Mouse (Mus musculus) gastrocnemius, postnatal 14 days (tissue): Measurements from ENCODE around the gene Dlgap1. TPM values are rescaled to one million over a fixed set of nuclear protein-coding genes. Genes with fewer than 3 reads are reported as not detected.

Experiments
- DNase-seq: peaks from one replicate; pipeline ENCODE4 v3.0.0; 2021; ENCODE audit warnings: mixed read lengths
- intact Hi-C: fragments of 180-260 bp; cut with DNase I; formaldehyde crosslinking; loops from one replicate; pipeline ENCODE4 v1.15.1; 2025; ENCODE audit warnings: low total_unique reads
- total RNA-seq, 2 experiments: library from RNA; stranded (reverse); gene quantifications; 2 replicates each; pipeline ENCODE4 v1.2.3; 2021

Dlgap1 gene
- total RNA-seq, 2 experiments from 2014 or later = 0.40 to 0.47 TPM

DNA sequence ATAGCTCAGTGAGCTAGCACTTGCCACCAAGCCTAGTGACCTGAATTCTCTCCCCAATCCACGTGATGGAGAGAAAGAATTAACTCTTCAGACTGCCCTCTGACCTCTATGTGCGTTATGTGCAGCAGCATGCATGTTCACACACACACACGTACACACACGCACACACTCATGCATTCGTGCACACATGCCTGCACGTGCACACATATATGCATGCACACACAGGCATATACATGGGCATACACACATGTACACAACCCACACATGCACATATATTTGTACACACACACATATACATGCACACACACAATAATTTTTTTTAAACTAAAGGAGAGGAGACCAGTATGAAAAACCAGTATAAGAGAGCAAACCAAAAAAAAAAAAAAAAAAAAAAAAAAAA is 465.7 kb downstream of the Dlgap1 start:
- no peak for DNase-seq
- intact Hi-C loops = loop anchor here (5.0 kb wide), 1 partner anchor 198 kb away; no protein-coding TSS in a partner anchor

DNA sequence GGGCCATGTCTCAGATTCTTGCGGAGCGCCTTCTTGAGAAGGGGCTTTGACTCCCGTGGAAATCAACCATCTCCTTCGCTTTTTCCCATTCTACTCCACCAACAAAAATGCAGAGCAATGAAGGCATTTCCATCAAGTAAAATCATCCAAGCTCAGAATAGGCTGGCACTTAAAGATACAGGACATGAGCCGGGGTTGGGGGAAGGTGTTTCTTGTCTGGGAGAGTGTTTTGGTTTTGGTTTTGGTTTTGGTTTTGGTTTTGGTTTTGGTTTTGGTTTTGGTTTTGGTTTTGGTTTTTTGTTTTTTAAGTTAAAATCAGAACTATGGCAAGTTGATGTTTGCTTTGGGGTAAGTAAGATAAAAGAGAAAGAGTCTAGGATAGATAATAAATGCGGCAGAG is 466.7 kb downstream of the Dlgap1 start:
- DNase-seq = no peak
- intact Hi-C loops = no loop called here

DNA sequence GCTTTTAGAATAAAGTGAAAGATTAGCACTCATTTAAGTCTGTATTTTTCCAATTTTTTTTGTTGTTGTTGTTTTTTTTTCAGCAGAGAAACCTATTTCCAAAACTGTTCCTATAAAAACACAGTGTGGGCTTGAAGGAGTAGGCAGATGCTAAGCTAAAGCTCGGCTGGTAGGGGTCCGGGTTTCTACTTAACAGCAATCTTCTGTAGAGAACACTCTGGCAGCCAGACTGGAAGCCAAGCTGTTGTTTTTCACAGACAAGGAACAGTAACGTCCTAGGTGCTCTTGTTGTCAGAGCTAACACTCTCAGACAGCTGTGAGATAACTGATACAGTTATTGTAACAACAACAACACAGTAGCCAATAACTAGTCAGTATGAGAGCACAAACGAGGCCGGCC is 468.4 kb downstream of the Dlgap1 start:
- intact Hi-C loops = no loop called here
- no peak for DNase-seq

DNA sequence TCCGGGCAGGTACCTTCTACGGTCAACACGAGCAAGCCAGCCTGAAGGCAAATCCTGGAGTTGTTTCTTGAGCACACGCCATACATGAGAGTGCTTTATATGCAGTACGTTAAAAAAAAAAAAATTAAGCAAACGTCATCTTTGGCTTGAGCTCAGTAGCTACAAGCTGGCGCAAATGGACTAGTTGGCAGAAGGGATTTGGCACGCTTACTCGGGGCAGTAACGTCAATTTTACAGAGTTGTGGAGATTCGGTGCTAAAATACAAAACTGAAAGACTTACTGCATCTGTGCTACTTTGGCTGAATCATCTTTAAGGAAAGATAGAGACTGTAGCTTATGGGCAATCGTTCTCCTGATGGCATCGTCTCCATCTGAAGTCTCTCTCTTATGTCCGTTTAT is 474.1 kb downstream of the Dlgap1 start:
- intact Hi-C loops = no loop called here
- no peak for DNase-seq

DNA sequence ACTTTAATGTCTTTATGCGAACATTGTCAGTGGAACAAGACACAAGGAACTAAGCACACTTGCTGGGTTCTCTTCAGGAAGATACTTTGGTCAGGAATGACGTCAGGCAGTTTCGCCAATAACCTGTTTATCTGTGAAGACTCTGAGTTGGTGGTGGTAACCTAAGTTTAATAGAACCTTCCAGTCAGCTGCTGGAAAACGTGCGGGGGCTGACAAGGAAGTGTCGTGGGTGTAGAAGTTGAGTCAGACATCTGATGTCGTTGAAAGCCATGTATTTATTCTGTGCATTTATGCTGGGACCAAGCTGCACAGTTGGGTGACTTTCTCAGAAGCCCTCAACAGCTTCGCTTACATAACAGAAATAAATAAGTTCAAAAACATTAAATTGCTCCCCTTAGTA is 477.6 kb downstream of the Dlgap1 start:
- no peak for DNase-seq
- intact Hi-C loops = no loop called here

DNA sequence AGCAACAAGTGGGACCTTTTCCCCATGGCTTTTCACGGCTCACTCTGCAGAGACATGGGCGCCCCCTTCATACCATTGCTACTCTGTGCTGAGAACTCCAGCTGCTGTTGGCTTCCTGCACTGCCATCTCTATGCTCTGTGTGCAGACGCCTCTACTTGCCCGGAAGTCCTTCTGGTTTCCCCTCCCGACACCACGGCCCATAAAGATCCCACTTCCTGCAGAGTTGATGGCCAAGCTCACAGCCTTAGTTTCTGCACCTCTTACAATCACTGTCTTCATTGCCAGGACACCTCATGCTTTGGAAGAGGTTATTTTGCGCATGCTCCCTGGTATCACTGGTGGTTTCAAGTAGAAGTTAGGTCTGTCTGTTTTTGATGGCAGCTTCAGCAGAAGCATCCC is 486.2 kb downstream of the Dlgap1 start:
- intact Hi-C loops = no loop called here
- no peak for DNase-seq

DNA sequence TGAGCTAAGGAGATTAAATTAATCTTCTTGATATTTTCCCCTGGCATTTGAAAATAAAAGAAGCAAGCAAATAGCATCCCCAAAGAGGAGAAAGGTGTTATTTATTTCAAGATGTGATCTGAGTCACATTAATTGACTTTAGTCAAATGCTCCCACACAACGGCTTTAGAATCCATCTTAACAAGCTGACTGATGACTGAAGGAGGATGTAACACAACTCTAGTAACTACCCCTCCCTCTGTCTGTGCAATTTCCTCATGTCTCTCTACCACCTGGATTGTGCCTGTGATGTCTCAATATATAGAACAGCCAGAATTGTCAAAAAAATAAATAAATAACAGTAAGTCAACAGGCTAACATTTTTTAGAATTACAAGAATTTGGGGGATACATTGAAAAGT is 488.2 kb downstream of the Dlgap1 start:
- intact Hi-C loops = no loop called here
- DNase-seq = no peak

DNA sequence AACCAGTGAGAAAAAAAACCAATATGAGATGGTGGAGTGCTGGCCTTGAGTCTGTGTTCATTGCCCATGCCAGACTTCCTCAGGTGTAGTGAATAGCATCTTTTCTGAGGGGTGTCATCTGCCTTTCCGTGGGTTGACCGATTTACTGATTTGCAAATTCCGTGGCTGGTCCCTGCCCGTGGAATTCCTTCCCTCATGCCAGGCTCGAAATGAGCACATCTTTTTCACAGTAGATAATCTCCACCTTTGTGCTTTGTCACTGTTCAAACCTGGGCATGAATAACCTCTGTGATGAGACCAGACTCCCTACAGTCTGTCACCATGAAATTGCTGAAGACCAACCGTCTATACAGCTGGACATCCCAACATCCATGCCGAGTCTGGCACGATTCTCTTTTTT is 493.4 kb downstream of the Dlgap1 start:
- no peak for DNase-seq
- intact Hi-C loops = no loop called here

DNA sequence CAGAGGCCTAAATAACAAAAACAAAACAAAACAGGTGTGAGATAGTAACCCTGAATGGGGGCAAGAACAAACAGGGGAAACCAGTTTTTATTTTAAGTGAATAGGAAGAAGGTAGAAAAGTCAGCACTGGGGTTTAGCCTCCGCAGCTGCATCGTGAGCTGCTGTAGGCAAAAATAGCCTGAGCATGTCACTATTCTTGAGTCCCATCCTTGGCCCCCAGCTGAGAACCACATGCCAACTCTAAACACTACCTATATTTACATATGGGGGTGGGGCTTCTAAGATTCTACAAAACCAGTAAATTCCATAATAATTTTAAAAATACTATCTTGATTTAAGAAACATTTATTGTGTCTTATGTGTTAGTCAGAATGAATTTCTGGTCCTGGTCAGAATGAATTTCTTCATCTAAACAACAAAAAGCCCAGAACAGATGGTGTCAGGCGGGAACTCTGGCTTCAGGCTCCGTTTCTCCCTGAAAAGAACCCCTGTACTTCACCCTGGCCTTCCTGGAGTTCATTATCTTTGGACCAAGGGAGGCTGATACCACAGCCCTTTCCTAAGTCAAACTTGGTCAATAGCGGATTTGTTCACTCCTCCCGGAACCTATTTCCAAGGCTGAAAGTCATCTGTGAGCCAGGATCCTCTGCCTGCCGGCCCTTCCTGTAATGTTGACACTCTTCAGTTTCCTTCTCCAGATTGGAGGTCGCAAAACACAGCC is 494.1 kb downstream of the Dlgap1 start:
- no peak for DNase-seq
- intact Hi-C loops = no loop called here

DNA sequence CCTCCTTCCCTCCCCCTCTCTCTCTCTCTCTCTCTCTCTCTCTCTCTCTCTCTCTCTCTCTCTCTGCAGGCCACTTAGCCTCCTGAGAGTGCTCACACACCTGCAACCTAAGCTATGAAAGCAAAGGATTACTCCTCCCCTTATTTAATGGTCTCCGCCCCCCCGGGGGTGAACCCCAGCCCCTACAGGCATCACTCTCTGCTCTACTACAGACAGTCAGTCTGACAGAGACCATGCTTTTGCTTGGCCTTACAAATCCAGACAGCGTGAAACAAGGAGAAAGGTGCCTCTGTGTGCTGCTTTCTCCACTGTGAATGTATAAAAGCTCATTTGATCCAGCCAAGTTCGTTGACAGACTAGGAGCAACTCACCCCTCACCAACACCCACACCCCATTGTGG is 497.5 kb downstream of the Dlgap1 start:
- DNase-seq = no peak

DNA sequence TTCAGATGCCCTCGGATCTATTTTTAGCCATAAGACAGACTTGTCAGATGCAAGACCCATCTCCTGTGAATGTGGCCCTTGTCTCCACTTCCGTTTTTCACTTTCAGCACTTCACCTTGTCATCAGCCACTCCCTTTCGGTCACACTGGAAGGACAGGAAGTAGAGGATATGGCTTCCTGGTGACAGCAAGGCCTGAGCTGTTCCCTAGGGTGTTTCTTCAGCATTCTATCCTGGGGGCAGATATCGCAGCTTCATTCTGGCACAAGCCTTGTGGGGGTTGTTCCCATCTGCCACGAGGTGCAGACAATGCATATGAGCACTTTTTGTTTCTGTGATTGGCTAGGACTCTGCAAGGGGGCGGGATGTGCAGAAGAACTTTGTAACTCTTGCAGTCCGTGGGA is 502.1 kb downstream of the Dlgap1 start:
- no peak for DNase-seq
- intact Hi-C loops = no loop called here

More for the DNA sequence above, 497.5 kb downstream of the Dlgap1 start:
- intact Hi-C loops = no loop called here

DNA sequence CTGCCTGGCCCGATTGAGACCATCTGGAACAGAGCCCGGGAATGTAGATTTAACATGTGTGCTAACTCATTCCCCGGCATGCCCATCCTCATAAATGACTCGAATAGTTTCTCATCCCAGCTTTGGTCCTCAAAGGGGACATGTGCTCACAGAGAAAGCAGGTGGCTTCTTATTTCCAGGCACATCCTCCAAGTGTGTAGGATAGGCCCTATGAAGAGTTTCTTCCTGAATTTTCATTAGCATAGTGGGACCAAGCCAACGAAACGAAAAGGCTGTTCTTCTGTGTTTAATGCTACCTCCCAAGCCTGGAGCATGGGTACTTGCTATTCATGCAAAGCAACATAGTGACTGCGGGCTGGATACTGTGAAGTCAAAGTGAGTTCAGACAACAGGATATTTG is 503.3 kb downstream of the Dlgap1 start:
- intact Hi-C loops = no loop called here
- no peak for DNase-seq

DNA sequence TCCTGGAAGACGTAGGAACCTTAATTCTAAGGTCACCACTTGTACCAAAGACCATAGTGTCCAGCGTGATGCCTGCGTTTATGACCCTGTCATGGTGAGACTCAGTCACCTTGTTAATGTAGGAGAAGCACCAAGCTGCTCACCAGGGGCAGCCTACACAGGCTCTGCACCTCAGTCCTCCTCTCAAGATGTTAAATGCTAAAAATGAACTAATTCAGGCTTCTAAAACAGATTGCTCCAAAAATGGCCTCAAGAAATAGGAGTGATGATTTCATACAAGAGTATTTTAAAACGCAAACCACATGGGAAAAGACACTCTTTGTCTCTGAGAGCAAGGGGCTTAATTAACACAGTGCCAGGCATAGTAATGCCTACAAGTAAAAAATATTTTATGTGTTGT is 505.0 kb downstream of the Dlgap1 start:
- intact Hi-C loops = no loop called here
- DNase-seq = no peak

DNA sequence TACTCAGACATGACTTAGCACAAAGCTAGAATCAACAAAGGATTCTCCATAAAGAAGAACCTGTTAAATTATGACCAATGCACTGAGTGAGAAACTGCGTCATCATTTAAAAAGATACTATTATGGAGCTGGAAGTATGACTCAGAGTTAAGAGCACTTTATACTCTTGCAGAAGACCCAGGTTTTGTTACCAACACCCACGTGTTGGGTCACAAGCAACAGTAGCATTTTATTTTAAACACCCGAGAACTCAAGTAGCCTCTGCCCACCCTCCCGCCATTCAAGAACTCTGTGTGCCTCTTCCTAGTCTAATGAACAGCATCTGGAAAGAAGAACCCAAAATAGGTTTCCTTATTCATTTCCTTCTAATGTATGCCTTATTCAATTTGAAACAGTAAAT is 514.8 kb downstream of the Dlgap1 start:
- no peak for DNase-seq
- intact Hi-C loops = no loop called here

DNA sequence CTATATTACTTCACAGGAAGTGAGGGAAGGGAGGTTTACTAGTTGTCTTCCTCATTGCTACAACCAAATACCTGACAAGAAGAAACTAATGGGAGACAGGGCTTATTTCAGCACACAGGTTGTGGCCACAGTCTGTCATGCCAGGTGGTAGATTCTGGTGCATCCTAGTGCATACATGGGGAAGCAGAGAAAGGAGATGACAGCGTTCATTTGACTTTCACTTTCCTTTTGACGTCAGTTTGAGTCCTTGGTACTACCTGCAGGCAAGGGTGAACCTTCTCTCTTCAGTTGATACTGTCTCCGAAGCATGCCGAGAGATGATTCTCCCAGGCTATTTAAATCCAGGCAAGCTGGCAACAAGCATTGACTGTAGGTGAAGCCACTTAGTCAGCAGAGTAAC is 516.8 kb downstream of the Dlgap1 start:
- intact Hi-C loops = no loop called here
- no peak for DNase-seq

DNA sequence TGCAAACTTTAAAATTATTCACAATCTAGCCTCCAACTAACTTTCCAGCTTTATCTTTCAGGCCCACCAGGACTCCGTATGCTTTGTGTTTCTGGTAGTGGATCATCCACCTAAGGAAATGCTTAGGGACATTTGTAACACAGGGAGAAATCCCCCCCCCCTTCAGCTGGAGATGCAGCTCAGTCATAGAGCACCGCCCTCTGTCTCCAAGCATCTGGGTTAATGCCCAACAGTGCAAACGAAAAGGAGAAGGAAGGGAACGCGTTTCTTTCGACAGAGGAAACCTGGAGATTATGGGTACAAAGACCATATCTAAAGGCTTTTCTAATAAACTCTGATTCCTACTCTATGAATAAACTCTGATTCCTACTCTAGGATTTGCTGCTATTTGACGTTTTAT is 517.4 kb downstream of the Dlgap1 start:
- DNase-seq = no peak
- intact Hi-C loops = no loop called here

DNA sequence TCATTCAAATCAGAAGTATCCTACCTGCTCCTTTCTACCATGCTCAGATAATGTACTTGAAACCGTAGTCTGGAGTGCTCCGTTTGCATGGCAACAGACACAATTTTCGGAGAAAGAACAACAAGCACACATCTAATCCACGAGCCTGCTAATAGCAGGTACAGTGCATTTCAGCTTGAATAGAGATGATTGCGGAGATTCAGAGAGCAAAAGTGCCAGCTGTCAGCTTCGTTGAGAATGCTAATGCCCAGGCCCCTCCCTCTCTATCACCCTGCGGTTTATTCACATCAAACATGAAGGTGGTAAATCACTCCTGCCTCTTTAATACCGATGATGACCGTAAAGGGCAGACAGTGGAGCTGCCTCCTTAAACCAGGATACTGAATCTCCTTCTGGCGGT is 518.0 kb downstream of the Dlgap1 start:
- intact Hi-C loops = no loop called here
- no peak for DNase-seq

DNA sequence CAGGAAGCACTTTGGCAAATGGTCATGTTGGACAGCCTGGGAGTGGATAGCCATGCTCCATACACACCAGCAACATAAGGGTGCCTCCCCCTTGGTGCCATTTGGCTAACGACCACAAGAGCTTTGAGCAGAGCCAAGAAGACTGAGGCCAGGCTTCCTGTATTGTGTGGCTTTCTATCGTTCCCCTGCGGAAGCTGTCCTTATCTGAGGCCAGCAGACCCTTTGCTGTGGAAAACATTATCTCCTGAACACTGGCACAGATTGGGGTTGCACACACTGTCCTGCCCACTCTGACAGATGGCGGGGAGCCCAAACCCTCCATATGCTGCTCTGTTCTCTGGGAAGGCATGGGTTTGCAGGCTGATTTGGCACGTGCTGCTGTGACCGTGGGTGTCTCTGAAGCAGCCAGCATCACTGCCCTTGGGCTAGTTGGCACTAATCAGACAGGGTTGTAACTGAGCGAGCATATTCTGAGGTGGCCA is 520.0 kb downstream of the Dlgap1 start:
- DNase-seq = no peak
- intact Hi-C loops = no loop called here

DNA sequence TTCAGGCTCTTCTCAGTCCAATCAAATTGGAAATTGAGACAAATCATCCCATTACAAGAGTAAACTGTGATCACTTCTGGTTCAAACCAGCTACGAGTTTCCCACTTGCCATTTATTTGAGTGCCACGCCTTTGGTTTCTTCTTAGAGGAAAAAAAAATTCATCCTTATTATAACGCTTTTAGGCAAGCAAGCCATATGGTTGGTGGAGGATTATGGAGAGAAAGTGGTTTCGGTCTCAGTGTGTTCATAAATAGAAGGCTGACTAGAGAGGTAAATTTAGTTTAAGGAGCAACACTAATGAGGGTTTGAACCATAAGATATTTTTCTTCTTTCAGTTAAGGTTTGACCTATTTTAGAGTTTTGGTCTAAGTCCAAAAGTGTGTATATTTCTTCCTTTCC is 522.7 kb downstream of the Dlgap1 start:
- intact Hi-C loops = no loop called here
- no peak for DNase-seq

DNA sequence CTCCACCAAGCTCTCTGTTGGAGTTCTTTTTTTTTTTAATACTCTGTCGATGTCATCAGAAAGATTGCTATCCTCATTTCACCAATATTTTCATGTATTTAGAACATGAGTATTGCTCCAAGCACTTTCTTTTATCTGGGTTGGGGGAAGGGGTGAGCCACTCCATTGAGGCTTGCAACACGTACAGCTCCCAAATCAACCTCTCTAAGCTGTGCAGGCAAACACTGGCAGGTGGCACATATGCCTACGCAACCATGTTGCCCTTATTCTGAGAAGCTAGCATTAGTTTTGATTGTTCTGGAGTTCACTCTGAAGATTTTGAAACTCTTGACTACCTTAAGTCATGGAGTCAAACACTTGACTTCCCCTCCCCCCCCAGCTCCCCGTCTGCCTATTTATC is 525.5 kb downstream of the Dlgap1 start:
- DNase-seq = no peak
- intact Hi-C loops = no loop called here

DNA sequence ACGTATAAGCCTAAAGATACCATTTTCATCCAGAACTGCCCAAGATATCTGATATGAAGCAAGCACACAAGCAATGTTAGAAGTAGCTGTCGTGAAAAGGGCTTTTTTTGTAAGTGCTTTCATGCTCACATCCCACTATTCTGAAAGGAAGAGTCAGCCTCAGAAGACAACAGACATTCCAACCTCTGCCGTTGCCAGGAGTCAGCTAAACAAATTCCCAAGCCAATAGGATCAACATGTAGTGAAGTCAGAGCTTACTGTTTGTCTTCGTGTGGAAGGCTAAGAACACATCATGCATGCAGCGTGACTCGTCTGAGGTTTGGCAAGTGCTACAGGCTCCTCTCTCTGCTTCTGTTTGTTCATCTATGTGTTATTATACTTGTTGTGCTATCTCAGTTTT is 529.4 kb downstream of the Dlgap1 start:
- DNase-seq = no peak
- intact Hi-C loops = no loop called here

DNA sequence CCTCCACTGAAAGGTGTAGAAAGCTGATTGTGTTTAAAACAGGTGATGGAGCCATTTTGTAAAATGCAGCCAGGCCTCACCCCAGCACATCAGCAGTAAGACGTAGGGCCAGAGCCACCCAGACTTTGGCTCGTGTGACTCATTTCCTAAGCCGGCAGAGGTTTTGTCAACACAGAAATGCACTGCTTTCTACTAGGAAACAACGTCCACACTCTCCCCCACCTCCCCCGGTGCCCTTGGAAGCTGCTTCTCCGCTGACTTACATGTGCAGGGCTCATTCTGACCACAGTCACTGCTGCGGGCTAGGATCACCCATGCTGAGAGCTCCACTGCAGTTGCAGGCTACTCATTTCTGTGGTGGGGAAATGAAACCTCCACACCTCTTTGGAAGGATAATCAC is 533.1 kb downstream of the Dlgap1 start:
- no peak for DNase-seq
- intact Hi-C loops = no loop called here
